Mouse (Mus musculus): Measurements from ENCODE around the gene Gm10320. TPM values are rescaled to one million over a fixed set of nuclear protein-coding genes. Genes with fewer than 3 reads are reported as not detected.

Gene Gm10320
- 1.3 and 1.4 TPM in 2 replicates for polyA plus RNA-seq (2014; fragmentation: Nextera tagmentation; extraction: Ambion mirVana)

DNA sequence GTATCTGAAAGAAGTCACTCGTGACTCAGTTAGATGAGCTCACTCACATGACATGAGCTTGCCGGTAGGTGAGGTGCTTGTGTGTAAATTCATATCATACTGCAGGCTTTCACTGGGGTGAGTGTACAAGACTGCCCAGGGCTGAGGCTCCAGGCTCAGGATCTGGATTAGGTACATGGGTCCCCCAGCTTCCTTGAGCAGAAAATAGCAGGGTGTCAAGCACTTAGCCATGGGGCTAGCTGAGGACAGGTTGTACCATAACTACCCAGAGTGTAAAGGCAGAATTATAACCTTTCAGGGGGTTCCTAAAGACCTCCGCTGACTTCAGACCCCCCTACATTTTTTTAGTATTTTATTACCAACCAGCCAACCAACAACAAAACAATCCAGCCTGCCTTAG lies at the start of gene Gm10320:
Gene Gm10320 (minus strand): TSS at position 93 of the 400 bp plus-strand sequence.
- H3K9ac ChIP-seq (ENCODE audit: low read length) = no peak within 1 kb of the TSS
- ATAC-seq (replicated peaks; ENCODE audit: low FRiP score, low TSS enrichment, low read depth) = no peak
- H3K4me2 ChIP-seq (ENCODE audit: low read length) = no peak within 1 kb of the TSS
- H3K4me1 ChIP-seq (replicated peaks; ENCODE audit: control insufficient read depth, insufficient read depth, low read length) = no peaks in the 10 kb centered on the region
- no peaks in the 10 kb centered on the region for H3K36me3 ChIP-seq (ENCODE audit: control insufficient read depth, insufficient read depth, low read length)
- no peak within 1 kb of the TSS for H3K27ac ChIP-seq (ENCODE audit: low read depth)
- H3K9me3 ChIP-seq (ENCODE audit: control insufficient read depth, low read length) = no peaks in the 10 kb centered on the region
- H3K4me3 ChIP-seq (ENCODE audit: low read depth, low read length) = no peak within 1 kb of the TSS
- DNase-seq (ENCODE audit: low spot score) = no peak
- peaks cover 4% of the 10 kb centered on the region; the same call in 1 of the 2 replicates for H3K27me3 ChIP-seq (replicated peaks; ENCODE audit: control insufficient read depth, insufficient read depth, low read length)
- 84% methylated on average over 3 of the region's 3 CpGs for WGBS

DNA sequence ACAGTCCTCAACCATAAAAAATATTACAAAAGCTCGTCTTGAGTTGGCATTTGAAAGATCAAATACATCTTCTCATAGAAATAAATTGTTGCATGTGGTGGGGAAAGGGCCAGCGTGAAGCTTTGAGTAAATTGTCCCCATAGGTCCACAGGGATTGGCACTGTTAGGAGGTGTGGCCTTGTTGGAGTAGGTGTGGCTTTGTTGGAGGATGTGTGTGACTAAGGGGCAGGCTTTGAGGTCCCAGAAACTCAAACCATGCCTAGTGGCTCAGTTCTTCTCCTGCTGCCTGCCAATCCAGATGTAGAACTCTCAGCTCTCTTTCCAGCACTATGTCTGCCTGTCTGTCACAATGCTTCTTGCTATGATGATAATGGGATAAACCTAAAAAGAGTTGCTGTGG lies 49.8 kb upstream of the Gm10320 start:
- H3K4me2 ChIP-seq (ENCODE audit: low read length) = no peak overlapping the region
- H3K4me3 ChIP-seq (ENCODE audit: low read depth, low read length) = no peak overlapping the region
- H3K9me3 ChIP-seq (ENCODE audit: control insufficient read depth, low read length) = no peaks in the 10 kb centered on the region
- ATAC-seq (replicated peaks; ENCODE audit: low FRiP score, low TSS enrichment, low read depth) = no peak
- no peak overlapping the region for H3K27ac ChIP-seq (ENCODE audit: low read depth)
- H3K27me3 ChIP-seq (replicated peaks; ENCODE audit: control insufficient read depth, insufficient read depth, low read length) = no peaks in the 10 kb centered on the region
- DNase-seq (ENCODE audit: low spot score) = no peak
- 79% methylated on average over 2 of the region's 2 CpGs for WGBS
- H3K9ac ChIP-seq (ENCODE audit: low read length) = no peak overlapping the region
- no peaks in the 10 kb centered on the region for H3K36me3 ChIP-seq (ENCODE audit: control insufficient read depth, insufficient read depth, low read length)
- H3K4me1 ChIP-seq (replicated peaks; ENCODE audit: control insufficient read depth, insufficient read depth, low read length) = no peaks in the 10 kb centered on the region

DNA sequence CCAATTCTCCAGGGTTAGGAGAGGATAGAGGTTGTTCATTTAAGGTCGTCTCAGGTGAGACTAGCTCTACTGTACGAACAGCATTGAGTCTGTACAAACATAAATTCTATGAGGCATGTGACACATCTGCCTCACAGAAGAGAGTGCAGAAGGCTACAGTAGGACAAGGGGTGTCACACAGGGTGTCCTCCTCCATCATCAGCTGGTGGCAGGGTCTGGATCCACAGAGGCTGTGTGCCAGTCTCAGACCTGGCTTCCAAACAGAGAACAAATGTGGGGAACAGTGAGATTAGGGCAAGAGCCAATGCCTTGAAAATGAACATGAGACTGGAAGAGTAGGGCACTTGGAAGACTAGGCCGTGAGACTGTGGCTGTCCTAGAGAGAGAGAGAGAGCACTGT lies 48.4 kb upstream of the Gm10320 start:
- no peak overlapping the region for H3K9ac ChIP-seq (ENCODE audit: low read length)
- H3K4me2 ChIP-seq (ENCODE audit: low read length) = no peak overlapping the region
- no peak for DNase-seq (ENCODE audit: low spot score)
- H3K36me3 ChIP-seq (ENCODE audit: control insufficient read depth, insufficient read depth, low read length) = no peaks in the 10 kb centered on the region
- peaks cover 6% of the 10 kb centered on the region for H3K4me1 ChIP-seq (replicated peaks; ENCODE audit: control insufficient read depth, insufficient read depth, low read length)
- H3K27me3 ChIP-seq (replicated peaks; ENCODE audit: control insufficient read depth, insufficient read depth, low read length) = no peaks in the 10 kb centered on the region
- H3K4me3 ChIP-seq (ENCODE audit: low read depth, low read length) = no peak overlapping the region
- WGBS = 79% methylated on average over 3 of the region's 3 CpGs
- no peak for ATAC-seq (replicated peaks; ENCODE audit: low FRiP score, low TSS enrichment, low read depth)
- H3K27ac ChIP-seq (ENCODE audit: low read depth) = no peak overlapping the region
- H3K9me3 ChIP-seq (ENCODE audit: control insufficient read depth, low read length) = no peaks in the 10 kb centered on the region

- Histone ChIP-seq H3K27me3 (replicated peaks; ENCODE audit: control insufficient read depth, insufficient read depth, low read length) (no peaks in the 10 kb centered on the region), H3K9me3 (ENCODE audit: control insufficient read depth, low read length) (no peaks in the 10 kb centered on the region), H3K27ac (ENCODE audit: low read depth) (no peak overlapping the region), H3K9ac (ENCODE audit: low read length) (no peak overlapping the region), H3K4me1 (replicated peaks; ENCODE audit: control insufficient read depth, insufficient read depth, low read length) (peaks cover 15% of the 10 kb centered on the region), H3K4me3 (ENCODE audit: low read depth, low read length) (no peak overlapping the region), H3K36me3 (ENCODE audit: control insufficient read depth, insufficient read depth, low read length) (no peaks in the 10 kb centered on the region), H3K4me2 (ENCODE audit: low read length) (no peak overlapping the region)
- 58% methylated on average over 7 of the region's 7 CpGs for WGBS
- ATAC-seq (replicated peaks; ENCODE audit: low FRiP score, low TSS enrichment, low read depth) = no peak
- no peak for DNase-seq (ENCODE audit: low spot score)
These were observed 47.5 kb upstream of the Gm10320 start for GRCm38 (mm10) chr13:98539311-98539710.

DNA sequence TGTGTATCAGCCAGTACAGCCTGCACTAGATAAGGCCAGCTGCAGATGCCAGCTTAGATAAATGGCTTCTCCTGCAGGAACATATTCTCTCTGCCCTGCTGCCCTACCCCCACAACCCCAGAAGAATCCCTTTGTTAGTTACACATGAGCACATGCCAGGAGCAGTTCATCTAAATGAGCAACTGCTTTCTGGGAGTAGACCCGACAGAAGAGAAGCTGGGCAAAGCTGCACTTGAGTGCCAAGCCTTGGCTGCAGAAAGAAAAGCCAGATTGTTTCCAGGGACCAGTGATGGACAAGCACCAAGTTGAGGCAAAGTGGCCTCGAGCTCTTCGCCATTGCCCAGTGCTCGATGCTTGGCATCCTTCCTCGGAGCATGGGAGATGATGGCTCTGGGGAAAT lies 46.8 kb upstream of the Gm10320 start:
- H3K4me3 ChIP-seq (ENCODE audit: low read depth, low read length) = no peak overlapping the region
- no peak for ATAC-seq (replicated peaks; ENCODE audit: low FRiP score, low TSS enrichment, low read depth)

GRCm38 (mm10) chr13:98534913-98535262 lies 43.1 kb upstream of the Gm10320 start:
- H3K4me2 ChIP-seq (ENCODE audit: low read length) = peak overlapping the region; percentile 41
- H3K4me1 ChIP-seq (replicated peaks; ENCODE audit: control insufficient read depth, insufficient read depth, low read length) = peaks cover 33% of the 10 kb centered on the region
- H3K36me3 ChIP-seq (ENCODE audit: control insufficient read depth, insufficient read depth, low read length) = no peaks in the 10 kb centered on the region
- H3K4me3 ChIP-seq (ENCODE audit: low read depth, low read length) = no peak overlapping the region
- ATAC-seq (replicated peaks; ENCODE audit: low FRiP score, low TSS enrichment, low read depth) (0 out of 2 replicates have a peak, but pooled peaks have one; percentile 24), DNase-seq (ENCODE audit: low spot score) (peak; percentile 57)
- H3K9ac ChIP-seq (ENCODE audit: low read length) = no peak overlapping the region
- no peak overlapping the region for H3K27ac ChIP-seq (ENCODE audit: low read depth)
- no peaks in the 10 kb centered on the region; the same call in 1 of the 2 replicates for H3K9me3 ChIP-seq (ENCODE audit: control insufficient read depth, low read length)
- 25% methylated on average over 2 of the region's 2 CpGs for WGBS
- H3K27me3 ChIP-seq (replicated peaks; ENCODE audit: control insufficient read depth, insufficient read depth, low read length) = no peaks in the 10 kb centered on the region

More for the DNA sequence above, 46.8 kb upstream of the Gm10320 start:
- Histone ChIP-seq H3K4me2 (ENCODE audit: low read length) (no peak overlapping the region), H3K9ac (ENCODE audit: low read length) (no peak overlapping the region), H3K9me3 (ENCODE audit: control insufficient read depth, low read length) (no peaks in the 10 kb centered on the region), H3K36me3 (ENCODE audit: control insufficient read depth, insufficient read depth, low read length) (no peaks in the 10 kb centered on the region), H3K4me1 (replicated peaks; ENCODE audit: control insufficient read depth, insufficient read depth, low read length) (peaks cover 22% of the 10 kb centered on the region), H3K27ac (ENCODE audit: low read depth) (no peak overlapping the region), H3K27me3 (replicated peaks; ENCODE audit: control insufficient read depth, insufficient read depth, low read length) (no peaks in the 10 kb centered on the region)
- DNase-seq (ENCODE audit: low spot score) = no peak
- WGBS = 72% methylated on average over 5 of the region's 5 CpGs

- H3K9me3 ChIP-seq (ENCODE audit: control insufficient read depth, low read length) = no peaks in the 10 kb centered on the region; the same call in 1 of the 2 replicates
- H3K36me3 ChIP-seq (ENCODE audit: control insufficient read depth, insufficient read depth, low read length) = no peaks in the 10 kb centered on the region
- no peak overlapping the region for H3K27ac ChIP-seq (ENCODE audit: low read depth)
- H3K4me2 ChIP-seq (ENCODE audit: low read length) = peak overlapping the region; percentile 41
- H3K9ac ChIP-seq (ENCODE audit: low read length) = no peak overlapping the region
- H3K4me3 ChIP-seq (ENCODE audit: low read depth, low read length) = peak overlapping the region; percentile 4; the same call in 1 of the 2 replicates
- peak; percentile 51 for ATAC-seq (replicated peaks; ENCODE audit: low FRiP score, low TSS enrichment, low read depth)
- peak; percentile 77 for DNase-seq (ENCODE audit: low spot score)
- peaks cover 33% of the 10 kb centered on the region for H3K4me1 ChIP-seq (replicated peaks; ENCODE audit: control insufficient read depth, insufficient read depth, low read length)
- no peaks in the 10 kb centered on the region for H3K27me3 ChIP-seq (replicated peaks; ENCODE audit: control insufficient read depth, insufficient read depth, low read length)
- 12% methylated on average over 18 of the region's 18 CpGs for WGBS
These were observed 42.5 kb upstream of the Gm10320 start for GRCm38 (mm10) chr13:98534190-98534912.

DNA sequence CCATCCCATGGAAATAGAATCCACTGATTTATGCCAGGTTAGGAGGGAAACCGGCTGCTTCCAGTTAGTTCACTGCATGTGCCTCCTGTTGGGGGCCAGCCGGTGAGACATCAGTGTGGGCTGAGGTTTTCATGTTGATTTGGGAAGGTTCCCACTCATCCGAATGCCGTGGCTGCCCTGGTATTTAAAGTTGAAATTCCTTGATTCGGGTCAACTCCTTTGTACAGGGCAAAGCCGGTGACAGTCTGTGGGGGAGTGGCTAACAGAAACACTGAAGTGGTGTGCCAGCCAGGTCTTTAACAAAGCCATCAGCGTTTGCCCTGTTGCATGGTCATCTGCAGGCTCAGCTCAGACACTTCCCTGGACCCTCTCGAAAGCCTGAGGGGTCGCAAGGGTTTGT lies 41.6 kb upstream of the Gm10320 start:
- no peak overlapping the region for H3K4me3 ChIP-seq (ENCODE audit: low read depth, low read length)
- no peaks in the 10 kb centered on the region for H3K36me3 ChIP-seq (ENCODE audit: control insufficient read depth, insufficient read depth, low read length)
- DNase-seq (ENCODE audit: low spot score) (peak; percentile 55), ATAC-seq (replicated peaks; ENCODE audit: low FRiP score, low TSS enrichment, low read depth) (no peak)
- peaks cover 33% of the 10 kb centered on the region for H3K4me1 ChIP-seq (replicated peaks; ENCODE audit: control insufficient read depth, insufficient read depth, low read length)
- no peak overlapping the region for H3K27ac ChIP-seq (ENCODE audit: low read depth)
- H3K4me2 ChIP-seq (ENCODE audit: low read length) = peak overlapping the region; percentile 41; the same call in 1 of the 2 replicates
- H3K9ac ChIP-seq (ENCODE audit: low read length) = no peak overlapping the region
- WGBS = 35% methylated on average over 9 of the region's 9 CpGs
- no peaks in the 10 kb centered on the region; the same call in 1 of the 2 replicates for H3K9me3 ChIP-seq (ENCODE audit: control insufficient read depth, low read length)
- no peaks in the 10 kb centered on the region for H3K27me3 ChIP-seq (replicated peaks; ENCODE audit: control insufficient read depth, insufficient read depth, low read length)

All from intestine, embryonic 14.5 days (tissue).